Mouse (Mus musculus) liver, embryonic 11.5 days (tissue): ENCODE results near the gene Amhr2. TPM values are rescaled to one million over a fixed set of nuclear protein-coding genes. Genes with fewer than 3 reads are reported as not detected.
A peak's percentile ranks its signal among the peaks of the same experiment; 100 is the strongest.

Experiments used
- ATAC-seq: fragments of 200-750 bp; cut with Nextera tagmentation; replicated peaks from 2 replicates; pipeline ENCODE4 v1.8.0; 2017; ENCODE audit warnings: moderate number of reproducible peaks, mild to moderate bottlenecking, moderate TSS enrichment, moderate library complexity; ENCODE audit not compliant: low FRiP score
- DNase-seq: peaks from one replicate; pipeline ENCODE4 v3.0.0-alpha.2; 2017; ENCODE audit warnings: low spot score
- H3K27ac ChIP-seq: fragments of 300-500 bp; sonication (generic); 2 replicates; pipeline ENCODE4 v1.5.1; 2014; ENCODE audit warnings: mild to moderate bottlenecking, low read depth, low read length, control low read depth
- H3K27me3 ChIP-seq: fragments of 300-500 bp; sonication (generic); replicated peaks from 2 replicates; pipeline ENCODE4 v1.6.1; 2014; ENCODE audit warnings: low read length, mixed read lengths; ENCODE audit not compliant: control insufficient read depth, insufficient read depth
- H3K36me3 ChIP-seq: fragments of 300-500 bp; sonication (generic); 2 replicates; pipeline ENCODE4 v1.6.1; 2014; ENCODE audit warnings: mild to moderate bottlenecking, low read length, moderate library complexity, mixed read lengths; ENCODE audit not compliant: control insufficient read depth, insufficient read depth
- H3K4me1 ChIP-seq: fragments of 300-500 bp; sonication (generic); replicated peaks from 2 replicates; pipeline ENCODE4 v1.6.1; 2014; ENCODE audit warnings: low read length, mixed read lengths; ENCODE audit not compliant: control insufficient read depth, insufficient read depth
- H3K4me2 ChIP-seq: fragments of 300-500 bp; sonication (generic); 2 replicates; pipeline ENCODE4 v1.6.1; 2014; ENCODE audit warnings: mild to moderate bottlenecking, control low read depth, moderate library complexity
- H3K4me3 ChIP-seq: fragments of 300-500 bp; sonication (generic); 2 replicates; pipeline ENCODE4 v1.5.1; 2014; ENCODE audit warnings: low read depth, low read length, control low read depth
- H3K9ac ChIP-seq: fragments of 300-500 bp; sonication (generic); 2 replicates; pipeline ENCODE4 v1.6.1; 2014; ENCODE audit warnings: low read depth, low read length, control low read depth
- H3K9me3 ChIP-seq: fragments of 300-500 bp; sonication (generic); 2 replicates; pipeline ENCODE4 v1.6.1; 2016; ENCODE audit warnings: low read length, inconsistent platforms, mixed read lengths; ENCODE audit not compliant: control insufficient read depth
- WGBS: fragments of 180-500 bp; shearing (Covaris S2); extraction: QIAGEN DNeasy Blood & Tissue Kit; methylation state at CpG from one replicate; pipeline ENCODE4 v1.1.7; 2014; 5-methylcytosine and 5-hydroxymethylcytosine counted together
- polyA plus RNA-seq: library from polyadenylated mRNA; unstranded; fragments of >200 nt; fragmentation: Nextera tagmentation; extraction: Ambion mirVana; gene quantifications from 2 replicates; pipeline ENCODE4 v1.2.1, GENCODE M21; 2014

Amhr2 gene
- polyA plus RNA-seq, 1 experiment from 2014 or later: 1.1 TPM

DNA sequence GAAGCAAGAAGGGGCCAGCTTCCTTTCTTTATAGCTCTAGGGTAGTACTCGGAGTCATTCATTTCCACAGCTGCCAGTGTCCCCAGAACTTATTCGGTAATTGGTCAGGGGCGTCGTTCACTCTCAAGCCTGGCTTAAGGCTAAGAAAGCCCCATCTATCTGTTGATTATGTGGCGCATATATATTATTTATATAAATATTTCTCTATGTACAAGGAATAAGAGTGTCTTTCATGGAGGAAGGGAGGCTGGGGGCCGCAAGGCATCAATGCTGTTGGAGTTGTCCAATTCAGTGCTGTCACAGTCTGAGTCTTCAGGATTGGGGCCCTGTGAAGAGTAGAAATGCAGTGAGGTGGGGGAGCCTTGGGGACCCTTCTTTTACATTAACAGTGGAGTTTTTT is 54.7 kb downstream of the Amhr2 start:
- Histone ChIP-seq H3K4me3 (no peak overlapping the region), H3K9me3 (no peaks in the 10 kb centered on the region), H3K27ac (no peak overlapping the region), H3K9ac (no peak overlapping the region), H3K4me2 (no peak overlapping the region), H3K36me3 (peaks cover 69% of the 10 kb centered on the region), H3K4me1 (no peaks in the 10 kb centered on the region), H3K27me3 (no peaks in the 10 kb centered on the region)
- DNase-seq: no peak
- 92% methylated on average over 6 of the region's 6 CpGs for WGBS
- ATAC-seq: no peak

GRCm38 (mm10) chr15:102500479-102500878 is 55.3 kb downstream of the Amhr2 start:
- Histone ChIP-seq H3K9me3 (no peaks in the 10 kb centered on the region), H3K4me3 (no peak overlapping the region), H3K4me1 (no peaks in the 10 kb centered on the region), H3K9ac (no peak overlapping the region), H3K4me2 (no peak overlapping the region), H3K36me3 (peaks cover 64% of the 10 kb centered on the region), H3K27me3 (no peaks in the 10 kb centered on the region), H3K27ac (no peak overlapping the region)
- WGBS: 88% methylated on average over 5 of the region's 5 CpGs
- no peak for DNase-seq
- ATAC-seq: no peak

- H3K4me1 ChIP-seq: no peaks in the 10 kb centered on the region
- H3K36me3 ChIP-seq: peaks cover 62% of the 10 kb centered on the region
- no peaks in the 10 kb centered on the region for H3K27me3 ChIP-seq
- ATAC-seq (peak; percentile 15; the same call in 1 of the 2 replicates), DNase-seq (no peak)
- H3K4me3 ChIP-seq: no peak overlapping the region
- H3K4me2 ChIP-seq: no peak overlapping the region
- no peaks in the 10 kb centered on the region for H3K9me3 ChIP-seq
- H3K9ac ChIP-seq: no peak overlapping the region
- H3K27ac ChIP-seq: no peak overlapping the region
- 87% methylated on average over 19 of the region's 19 CpGs for WGBS
Measured at GRCm38 (mm10) chr15:102501084-102501814, 56.1 kb downstream of the Amhr2 start.

DNA sequence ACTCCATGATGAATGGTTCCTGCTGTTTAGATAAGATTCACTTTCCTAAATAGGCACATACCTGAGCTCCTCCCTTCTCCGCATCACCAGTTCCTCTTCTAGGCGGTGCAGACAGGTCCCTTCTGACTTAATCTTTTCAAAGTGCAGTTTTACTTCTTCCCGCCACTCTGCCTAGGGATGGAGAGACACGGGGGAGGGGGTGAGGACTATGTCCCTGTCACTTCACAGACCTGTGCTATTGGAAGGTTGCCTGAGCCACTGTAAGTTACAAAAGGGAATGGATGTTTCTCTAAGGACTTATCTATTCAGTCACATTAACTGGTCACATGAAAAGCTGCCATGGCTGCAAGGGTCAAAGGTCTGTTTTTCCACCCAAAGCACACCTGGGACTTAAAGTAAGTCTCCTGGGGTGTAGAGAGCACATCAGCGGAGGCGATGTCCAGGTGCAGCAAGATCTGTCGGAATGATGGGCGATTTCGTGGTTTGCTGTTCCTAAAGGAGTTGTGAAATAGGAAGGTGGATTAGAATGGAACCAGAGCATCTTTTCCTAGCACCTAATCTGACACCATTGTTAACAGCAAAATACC is 57.2 kb downstream of the Amhr2 start:
- no peak overlapping the region for H3K4me2 ChIP-seq
- no peaks in the 10 kb centered on the region for H3K4me1 ChIP-seq
- H3K9me3 ChIP-seq: no peaks in the 10 kb centered on the region
- H3K9ac ChIP-seq: no peak overlapping the region
- H3K36me3 ChIP-seq: peaks cover 55% of the 10 kb centered on the region
- no peak overlapping the region for H3K27ac ChIP-seq
- H3K27me3 ChIP-seq: no peaks in the 10 kb centered on the region
- ATAC-seq: no peak
- DNase-seq: no peak
- no peak overlapping the region for H3K4me3 ChIP-seq
- 77% methylated on average over 9 of the region's 9 CpGs for WGBS

DNA sequence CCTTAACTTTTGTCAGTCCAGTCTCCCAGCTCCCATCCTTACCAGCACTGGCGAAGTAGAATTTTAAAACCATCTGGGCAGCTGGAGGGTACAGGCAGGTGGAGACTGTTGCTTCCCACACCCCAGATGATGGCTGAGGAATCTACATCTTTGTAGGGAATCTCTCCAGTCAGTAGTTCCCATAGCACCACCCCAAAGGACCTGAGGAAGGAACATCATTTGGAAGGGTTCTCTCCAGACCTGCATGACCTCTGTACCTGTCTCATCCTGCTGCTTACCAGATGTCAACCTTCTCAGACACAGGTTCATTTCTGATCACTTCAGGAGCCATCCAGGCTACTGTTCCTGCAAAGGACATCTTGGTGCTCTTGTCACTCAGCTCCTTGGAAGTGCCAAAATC is 58.3 kb downstream of the Amhr2 start, which contains the start of gene Gm10337:
Gene Gm10337, plus strand, starts transcription at position 276 of the 400 bp plus-strand sequence.
- Histone ChIP-seq H3K27me3 (no peaks in the 10 kb centered on the region), H3K4me1 (no peaks in the 10 kb centered on the region), H3K27ac (no peak within 1 kb of the TSS), H3K9ac (no peak within 1 kb of the TSS), H3K36me3 (peaks cover 46% of the 10 kb centered on the region), H3K9me3 (no peaks in the 10 kb centered on the region), H3K4me2 (no peak within 1 kb of the TSS), H3K4me3 (no peak within 1 kb of the TSS)
- ATAC-seq: no peak
- DNase-seq: no peak
- WGBS: 86% methylated on average over 1 of the region's 1 CpGs

Other genes with a start within 250 kb of the Amhr2 start
- 38.1 and 38.3 TPM in 2 replicates for gene Zfp740, start 242.1 kb upstream of the Amhr2 start, polyA plus RNA-seq
- gene Csad, start 240.6 kb upstream of the Amhr2 start, polyA plus RNA-seq: 33.3 and 35.1 TPM in 2 replicates
- gene Itgb7, start 213.4 kb upstream of the Amhr2 start, polyA plus RNA-seq: 3.9 and 4.1 TPM in 2 replicates
- gene Rarg, start 187.8 kb upstream of the Amhr2 start, polyA plus RNA-seq: 11.1 and 11.5 TPM in 2 replicates
- 0.13 TPM in 1 of 2 replicates, not detected in the other for gene Gm9918, start 174.8 kb upstream of the Amhr2 start, polyA plus RNA-seq
- gene Mfsd5, start 165.9 kb upstream of the Amhr2 start, polyA plus RNA-seq: 58.8 and 60.7 TPM in 2 replicates
- gene Espl1, start 149.1 kb upstream of the Amhr2 start, polyA plus RNA-seq: 50.6 and 54.2 TPM in 2 replicates
- 236 and 254 TPM in 2 replicates for gene Pfdn5, start 119.3 kb upstream of the Amhr2 start, polyA plus RNA-seq
- gene Myg1, start 113.7 kb upstream of the Amhr2 start, polyA plus RNA-seq: 97.0 and 104 TPM in 2 replicates
- 99.3 and 108 TPM in 2 replicates for gene Aaas, start 94.6 kb upstream of the Amhr2 start, polyA plus RNA-seq
- gene Sp7, start 78.2 kb upstream of the Amhr2 start, polyA plus RNA-seq: 0.57 and 1.5 TPM in 2 replicates
- 9.7 and 10.6 TPM in 2 replicates for gene Sp1, start 39.2 kb upstream of the Amhr2 start, polyA plus RNA-seq
- 155 and 157 TPM in 2 replicates for gene Prr13, start 13.7 kb downstream of the Amhr2 start, polyA plus RNA-seq
- gene Pcbp2, start 25.2 kb downstream of the Amhr2 start, polyA plus RNA-seq: 187 and 220 TPM in 2 replicates
- gene Gm10337, start 58.4 kb downstream of the Amhr2 start, polyA plus RNA-seq: not detected in 2 replicates
- 7.7 and 7.9 TPM in 2 replicates for gene Map3k12, start 71.7 kb downstream of the Amhr2 start, polyA plus RNA-seq
- gene Tarbp2, start 72.8 kb downstream of the Amhr2 start, polyA plus RNA-seq: 96.7 and 105 TPM in 2 replicates
- gene Npff, start 79.6 kb downstream of the Amhr2 start, polyA plus RNA-seq: 0.86 and 1.2 TPM in 2 replicates
- gene Gm28047, start 179.7 kb downstream of the Amhr2 start, polyA plus RNA-seq: not detected in 2 replicates
- 14.4 and 17.1 TPM in 2 replicates for gene Atf7, start 180.1 kb downstream of the Amhr2 start, polyA plus RNA-seq
- gene Atp5g2, start 227.0 kb downstream of the Amhr2 start, polyA plus RNA-seq: 60.2 and 74.2 TPM in 2 replicates